Mouse (Mus musculus) heart, embryonic 15.5 days (tissue): ENCODE results near the gene Ddc. TPM values are rescaled to one million over a fixed set of nuclear protein-coding genes. Genes with fewer than 3 reads are reported as not detected.

Experiments
- ATAC-seq: fragments of 200-750 bp; cut with Nextera tagmentation; replicated peaks from 2 replicates; pipeline ENCODE4 v1.8.0; 2017; ENCODE audit warnings: low read depth, moderate TSS enrichment; ENCODE audit not compliant: insufficient number of reproducible peaks, insufficient read depth, low FRiP score
- H3K27ac ChIP-seq: fragments of 300-500 bp; sonication (generic); 2 replicates; pipeline ENCODE4 v1.5.1; 2015; ENCODE audit warnings: mild to moderate bottlenecking, inconsistent platforms
- H3K27me3 ChIP-seq: fragments of 300-500 bp; sonication (generic); 2 replicates; pipeline ENCODE4 v1.6.1; 2015; ENCODE audit warnings: inconsistent platforms
- H3K36me3 ChIP-seq: fragments of 300-500 bp; sonication (generic); 2 replicates; pipeline ENCODE4 v1.6.1; 2015; ENCODE audit warnings: mild to moderate bottlenecking, inconsistent platforms
- H3K4me1 ChIP-seq: fragments of 300-500 bp; sonication (generic); replicated peaks from 2 replicates; pipeline ENCODE4 v1.6.1; 2015; ENCODE audit warnings: inconsistent platforms
- H3K4me2 ChIP-seq: fragments of 300-500 bp; sonication (generic); 2 replicates; pipeline ENCODE4 v1.6.1; 2015; ENCODE audit warnings: inconsistent platforms, mild to moderate bottlenecking, moderate library complexity
- H3K4me3 ChIP-seq: fragments of 300-500 bp; sonication (generic); 2 replicates; pipeline ENCODE4 v1.5.1; 2015; ENCODE audit warnings: mild to moderate bottlenecking, inconsistent platforms
- H3K9ac ChIP-seq: fragments of 300-500 bp; sonication (generic); 2 replicates; pipeline ENCODE4 v1.6.1; 2015; ENCODE audit warnings: mild to moderate bottlenecking, inconsistent platforms
- H3K9me3 ChIP-seq: fragments of 300-500 bp; sonication (generic); replicated peaks from 2 replicates; pipeline ENCODE4 v1.6.1; 2016; ENCODE audit warnings: inconsistent platforms
- WGBS: fragments of 180-500 bp; shearing (Covaris S2); methylation state at CpG from one replicate; pipeline ENCODE4 v1.1.7; 2015; ENCODE audit warnings: mixed read lengths; 5-methylcytosine and 5-hydroxymethylcytosine counted together
- polyA plus RNA-seq: library from polyadenylated mRNA; unstranded; fragments of >200 nt; fragmentation: Nextera tagmentation; extraction: Ambion mirVana; gene quantifications from 2 replicates; pipeline ENCODE4 v1.2.1, GENCODE M21; 2015

Ddc gene
- polyA plus RNA-seq, result 92.1 and 115 TPM in 2 replicates

GRCm38 (mm10) chr11:11897645-11898357 lies at the start of gene Ddc:
Ddc (minus strand) TSS chr11:11898144.
- WGBS, result 71% methylated on average over 12 of the region's 12 CpGs
- Histone ChIP-seq H3K4me3 (no peak within 1 kb of the TSS), H3K4me2 (no peak within 1 kb of the TSS), H3K4me1 (peaks cover 24% of the 10 kb centered on the region), H3K27ac (0 out of 2 replicates have a peak within 1 kb of the TSS, but pooled peaks have one; percentile 43), H3K9me3 (no peaks in the 10 kb centered on the region), H3K36me3 (no peaks in the 10 kb centered on the region), H3K27me3 (no peaks in the 10 kb centered on the region), H3K9ac (no peak within 1 kb of the TSS)
- ATAC-seq, result no peak

GRCm38 (mm10) chr11:11945766-11946165 lies 47.8 kb upstream of the Ddc start:
- no peak overlapping the region for H3K4me2 ChIP-seq
- no peaks in the 10 kb centered on the region for H3K27me3 ChIP-seq
- H3K36me3 ChIP-seq, result peaks cover 54% of the 10 kb centered on the region
- H3K27ac ChIP-seq, result no peak overlapping the region
- H3K4me1 ChIP-seq, result peaks cover 30% of the 10 kb centered on the region
- H3K9me3 ChIP-seq, result no peaks in the 10 kb centered on the region
- 82% methylated on average over 4 of the region's 4 CpGs for WGBS
- no peak overlapping the region for H3K9ac ChIP-seq
- H3K4me3 ChIP-seq, result no peak overlapping the region
- ATAC-seq, result no peak

- Histone ChIP-seq H3K27me3 (no peaks in the 10 kb centered on the region), H3K27ac (peak overlapping the region; percentile 42; the same call in 1 of the 2 replicates), H3K36me3 (peaks cover 53% of the 10 kb centered on the region), H3K4me2 (no peak overlapping the region), H3K9ac (no peak overlapping the region), H3K9me3 (no peaks in the 10 kb centered on the region), H3K4me1 (peaks cover 32% of the 10 kb centered on the region), H3K4me3 (no peak overlapping the region)
- ATAC-seq, result no peak
- 90% methylated on average over 4 of the region's 4 CpGs for WGBS
These were observed 46.9 kb upstream of the Ddc start for GRCm38 (mm10) chr11:11944814-11945213.

- Histone ChIP-seq H3K4me2 (no peak overlapping the region), H3K27ac (peak overlapping the region; percentile 42; the same call in 1 of the 2 replicates), H3K4me3 (no peak overlapping the region), H3K9ac (no peak overlapping the region), H3K9me3 (no peaks in the 10 kb centered on the region), H3K4me1 (peaks cover 33% of the 10 kb centered on the region), H3K36me3 (peaks cover 53% of the 10 kb centered on the region), H3K27me3 (no peaks in the 10 kb centered on the region)
- no peak for ATAC-seq
These were observed 46.1 kb upstream of the Ddc start for GRCm38 (mm10) chr11:11944082-11944349.

- no peaks in the 10 kb centered on the region for H3K9me3 ChIP-seq
- H3K27ac ChIP-seq, result peak overlapping the region; percentile 73
- 84% methylated on average over 13 of the region's 13 CpGs for WGBS
- H3K4me3 ChIP-seq, result no peak overlapping the region
- H3K27me3 ChIP-seq, result no peaks in the 10 kb centered on the region
- ATAC-seq, result no peak
- no peak overlapping the region for H3K4me2 ChIP-seq
- H3K9ac ChIP-seq, result no peak overlapping the region
- H3K4me1 ChIP-seq, result peaks cover 33% of the 10 kb centered on the region
- peaks cover 56% of the 10 kb centered on the region for H3K36me3 ChIP-seq
These were observed 45.5 kb upstream of the Ddc start for GRCm38 (mm10) chr11:11943240-11944081.

GRCm38 (mm10) chr11:11942320-11943217 lies 44.6 kb upstream of the Ddc start:
- Histone ChIP-seq H3K4me2 (no peak overlapping the region), H3K9ac (no peak overlapping the region), H3K4me3 (no peak overlapping the region), H3K4me1 (peaks cover 31% of the 10 kb centered on the region), H3K36me3 (peaks cover 63% of the 10 kb centered on the region), H3K27me3 (no peaks in the 10 kb centered on the region), H3K27ac (peak overlapping the region; percentile 73), H3K9me3 (no peaks in the 10 kb centered on the region)
- no peak for ATAC-seq
- WGBS, result 56% methylated on average over 6 of the region's 6 CpGs

- ATAC-seq, result no peak
- 75% methylated on average over 5 of the region's 5 CpGs for WGBS
- peaks cover 35% of the 10 kb centered on the region for H3K4me1 ChIP-seq
- H3K4me2 ChIP-seq, result no peak overlapping the region
- H3K36me3 ChIP-seq, result peaks cover 70% of the 10 kb centered on the region
- H3K27me3 ChIP-seq, result no peaks in the 10 kb centered on the region
- H3K9me3 ChIP-seq, result no peaks in the 10 kb centered on the region
- no peak overlapping the region for H3K9ac ChIP-seq
- no peak overlapping the region for H3K4me3 ChIP-seq
- H3K27ac ChIP-seq, result peak overlapping the region; percentile 73
These were observed 43.1 kb upstream of the Ddc start for GRCm38 (mm10) chr11:11940833-11941681.

GRCm38 (mm10) chr11:11939611-11940010 lies 41.7 kb upstream of the Ddc start:
- peaks cover 37% of the 10 kb centered on the region for H3K4me1 ChIP-seq
- no peak overlapping the region for H3K4me2 ChIP-seq
- H3K9me3 ChIP-seq, result no peaks in the 10 kb centered on the region
- H3K4me3 ChIP-seq, result no peak overlapping the region
- H3K27me3 ChIP-seq, result no peaks in the 10 kb centered on the region
- ATAC-seq, result peak; percentile 75
- WGBS, result 23% methylated on average over 3 of the region's 3 CpGs
- H3K9ac ChIP-seq, result no peak overlapping the region
- H3K27ac ChIP-seq, result peak overlapping the region; percentile 59
- peaks cover 71% of the 10 kb centered on the region for H3K36me3 ChIP-seq

- H3K4me1 ChIP-seq, result peaks cover 37% of the 10 kb centered on the region
- ATAC-seq, result no peak
- no peaks in the 10 kb centered on the region for H3K9me3 ChIP-seq
- H3K27me3 ChIP-seq, result no peaks in the 10 kb centered on the region
- H3K27ac ChIP-seq, result peak overlapping the region; percentile 59
- H3K9ac ChIP-seq, result no peak overlapping the region
- WGBS, result 59% methylated on average over 1 of the region's 1 CpGs
- no peak overlapping the region for H3K4me3 ChIP-seq
- H3K4me2 ChIP-seq, result no peak overlapping the region
- H3K36me3 ChIP-seq, result peaks cover 71% of the 10 kb centered on the region
These were observed 40.6 kb upstream of the Ddc start for GRCm38 (mm10) chr11:11938591-11938990.

GRCm38 (mm10) chr11:11937340-11938030 lies 39.5 kb upstream of the Ddc start:
- no peak for ATAC-seq
- H3K27me3 ChIP-seq, result no peaks in the 10 kb centered on the region
- H3K27ac ChIP-seq, result peak overlapping the region; percentile 59
- H3K36me3 ChIP-seq, result peaks cover 74% of the 10 kb centered on the region
- H3K9me3 ChIP-seq, result no peaks in the 10 kb centered on the region
- no peak overlapping the region for H3K4me2 ChIP-seq
- H3K9ac ChIP-seq, result no peak overlapping the region
- 77% methylated on average over 10 of the region's 10 CpGs for WGBS
- no peak overlapping the region for H3K4me3 ChIP-seq
- peaks cover 42% of the 10 kb centered on the region for H3K4me1 ChIP-seq
